Mouse (Mus musculus) cerebellum, adult 9-11 months (tissue): ENCODE data around the gene Thada.
A peak's percentile ranks its signal among the peaks of the same experiment; 100 is the strongest.

Source experiments
- DNase-seq: peaks from one replicate; pipeline ENCODE4 v3.0.0; 2022

Gene Thada

GRCm38 (mm10) chr17:84465753-84466608 lies at the start of gene Thada:
TSS of gene Thada (minus strand) at chr17:84466205.
- DNase-seq: peak; percentile 97

- no peak for DNase-seq
Observed at GRCm38 (mm10) chr17:84512516-84513085, 46.6 kb upstream of the Thada start.

- peak; percentile 40 for DNase-seq
Observed at GRCm38 (mm10) chr17:84511682-84512515, 45.9 kb upstream of the Thada start, which contains the start of gene Plekhh2. TSS of gene Plekhh2 (plus strand) at chr17:84511895.

GRCm38 (mm10) chr17:84510961-84511639 lies 45.1 kb upstream of the Thada start:
- no peak for DNase-seq

- DNase-seq: no peak
Observed at GRCm38 (mm10) chr17:84510355-84510754, 44.4 kb upstream of the Thada start.

GRCm38 (mm10) chr17:84509176-84509575 lies 43.2 kb upstream of the Thada start:
- no peak for DNase-seq

- no peak for DNase-seq
Observed at GRCm38 (mm10) chr17:84508736-84509135, 42.7 kb upstream of the Thada start.

GRCm38 (mm10) chr17:84505922-84506321 lies 39.9 kb upstream of the Thada start:
- no peak for DNase-seq

GRCm38 (mm10) chr17:84502341-84502740 lies 36.3 kb upstream of the Thada start:
- DNase-seq: no peak

GRCm38 (mm10) chr17:84498639-84499038 lies 32.6 kb upstream of the Thada start:
- DNase-seq: no peak

GRCm38 (mm10) chr17:84497972-84498604 lies 32.1 kb upstream of the Thada start:
- DNase-seq: no peak

GRCm38 (mm10) chr17:84497559-84497958 lies 31.6 kb upstream of the Thada start:
- no peak for DNase-seq

- no peak for DNase-seq
Observed at GRCm38 (mm10) chr17:84497026-84497425, 31.0 kb upstream of the Thada start.

- no peak for DNase-seq
Observed at GRCm38 (mm10) chr17:84492255-84492880, 26.4 kb upstream of the Thada start.

GRCm38 (mm10) chr17:84487415-84487814 lies 21.4 kb upstream of the Thada start:
- no peak for DNase-seq

- no peak for DNase-seq
Observed at GRCm38 (mm10) chr17:84483673-84484320, 17.8 kb upstream of the Thada start.

GRCm38 (mm10) chr17:84482831-84483230 lies 16.8 kb upstream of the Thada start:
- no peak for DNase-seq

GRCm38 (mm10) chr17:84480464-84481355 lies 14.7 kb upstream of the Thada start:
- DNase-seq: no peak

- DNase-seq: peak; percentile 28
Observed at GRCm38 (mm10) chr17:84478276-84478675, 12.3 kb upstream of the Thada start.

- DNase-seq: no peak
Observed at GRCm38 (mm10) chr17:84477176-84477575, 11.2 kb upstream of the Thada start.
